Mouse (Mus musculus): ENCODE measurements around the gene Slc16a1. TPM values are rescaled to one million over a fixed set of nuclear protein-coding genes. Genes with fewer than 3 reads are reported as not detected.
"Not testable (repeated sequence)": the region's sequence is repeated elsewhere in the genome, so short reads cannot be mapped to it uniquely, and the experiment has no call there.

Gene Slc16a1
- polyA plus RNA-seq, 1 experiment from 2014 or later: 81.9 TPM

GRCm38 (mm10) chr3:104662007-104662406 is 23.5 kb downstream of the Slc16a1 start:
- DNase-seq (no peak), ATAC-seq (ENCODE audit: low read depth) (0 out of 2 replicates have a peak, but pooled peaks have one; percentile 25)
- peaks cover 55% of the 10 kb centered on the region for H3K4me1 ChIP-seq (replicated peaks)

GRCm38 (mm10) chr3:104662926-104663325 is 24.5 kb downstream of the Slc16a1 start:
- Histone ChIP-seq H3K9ac (no peak overlapping the region), H3K4me1 (replicated peaks) (peaks cover 62% of the 10 kb centered on the region), H3K4me2 (no peak overlapping the region), H3K27ac (no peak overlapping the region), H3K36me3 (peaks cover 22% of the 10 kb centered on the region), H3K4me3 (replicated peaks) (no peak overlapping the region), H3K27me3 (no peaks in the 10 kb centered on the region), H3K9me3 (replicated peaks) (no peaks in the 10 kb centered on the region)
- 80% methylated on average over 11 of the region's 11 CpGs for WGBS (ENCODE audit: insufficient replicate concordance)
- ATAC-seq (ENCODE audit: low read depth): no peak
- DNase-seq: no peak

More at GRCm38 (mm10) chr3:104662007-104662406, 23.5 kb downstream of the Slc16a1 start:
- Histone ChIP-seq H3K27ac (peak overlapping the region; percentile 65), H3K9me3 (replicated peaks) (no peaks in the 10 kb centered on the region), H3K9ac (0 out of 2 replicates have a peak overlapping the region, but pooled peaks have one; percentile 8), H3K27me3 (no peaks in the 10 kb centered on the region), H3K4me2 (no peak overlapping the region), H3K36me3 (peaks cover 30% of the 10 kb centered on the region), H3K4me3 (replicated peaks) (no peak overlapping the region)
- 61% methylated on average over 4 of the region's 4 CpGs for WGBS (ENCODE audit: insufficient replicate concordance)

GRCm38 (mm10) chr3:104666950-104667349 is 28.5 kb downstream of the Slc16a1 start:
- ATAC-seq (ENCODE audit: low read depth): no peak
- no peaks in the 10 kb centered on the region for H3K36me3 ChIP-seq
- H3K4me3 ChIP-seq (replicated peaks): no peak overlapping the region
- H3K9ac ChIP-seq: no peak overlapping the region
- H3K9me3 ChIP-seq (replicated peaks): no peaks in the 10 kb centered on the region
- H3K27ac ChIP-seq: no peak overlapping the region
- H3K4me2 ChIP-seq: no peak overlapping the region
- no peaks in the 10 kb centered on the region for H3K27me3 ChIP-seq
- peaks cover 64% of the 10 kb centered on the region for H3K4me1 ChIP-seq (replicated peaks)
- 71% methylated on average over 4 of the region's 4 CpGs for WGBS (ENCODE audit: insufficient replicate concordance)
- no peak for DNase-seq

- Histone ChIP-seq H3K27me3 (no peaks in the 10 kb centered on the region), H3K4me3 (replicated peaks) (no peak overlapping the region), H3K9ac (no peak overlapping the region), H3K4me1 (replicated peaks) (peaks cover 64% of the 10 kb centered on the region), H3K36me3 (no peaks in the 10 kb centered on the region), H3K4me2 (no peak overlapping the region), H3K27ac (peak overlapping the region; percentile 61), H3K9me3 (replicated peaks) (no peaks in the 10 kb centered on the region)
- DNase-seq (no peak), ATAC-seq (ENCODE audit: low read depth) (no peak)
- 55% methylated on average over 10 of the region's 10 CpGs for WGBS (ENCODE audit: insufficient replicate concordance)
Observed at GRCm38 (mm10) chr3:104667451-104667850, 29.0 kb downstream of the Slc16a1 start.

GRCm38 (mm10) chr3:104668989-104669388 is 30.5 kb downstream of the Slc16a1 start:
- DNase-seq (peak; percentile 18), ATAC-seq (ENCODE audit: low read depth) (no peak)
- WGBS (ENCODE audit: insufficient replicate concordance): 68% methylated on average over 5 of the region's 5 CpGs
- H3K9me3 ChIP-seq (replicated peaks): no peaks in the 10 kb centered on the region
- no peak overlapping the region for H3K4me3 ChIP-seq (replicated peaks)
- H3K27ac ChIP-seq: peak overlapping the region; percentile 61; the same call in 1 of the 2 replicates
- H3K27me3 ChIP-seq: no peaks in the 10 kb centered on the region
- no peak overlapping the region for H3K4me2 ChIP-seq
- no peaks in the 10 kb centered on the region for H3K36me3 ChIP-seq
- peaks cover 70% of the 10 kb centered on the region for H3K4me1 ChIP-seq (replicated peaks)
- 0 out of 2 replicates have a peak overlapping the region, but pooled peaks have one; percentile 4 for H3K9ac ChIP-seq

GRCm38 (mm10) chr3:104669856-104670182 is 31.4 kb downstream of the Slc16a1 start:
- Histone ChIP-seq H3K4me2 (peak overlapping the region; percentile 42), H3K36me3 (no peaks in the 10 kb centered on the region), H3K9ac (peak overlapping the region; percentile 69), H3K27ac (peak overlapping the region; percentile 98), H3K27me3 (no peaks in the 10 kb centered on the region), H3K9me3 (replicated peaks) (no peaks in the 10 kb centered on the region), H3K4me3 (replicated peaks) (no peak overlapping the region), H3K4me1 (replicated peaks) (peaks cover 78% of the 10 kb centered on the region)
- ATAC-seq (ENCODE audit: low read depth) (peak; percentile 8; the same call in 1 of the 2 replicates), DNase-seq (no peak)
- WGBS (ENCODE audit: insufficient replicate concordance): 61% methylated on average over 1 of the region's 1 CpGs

GRCm38 (mm10) chr3:104670183-104671020 is 31.9 kb downstream of the Slc16a1 start:
- H3K4me3 ChIP-seq (replicated peaks); H3K27me3 ChIP-seq; H3K9me3 ChIP-seq (replicated peaks); H3K36me3 ChIP-seq: not testable (repeated sequence)
- Histone ChIP-seq H3K4me2 (peak overlapping the region; percentile 42), H3K4me1 (replicated peaks) (peaks cover 84% of the 10 kb centered on the region), H3K27ac (peak overlapping the region; percentile 98), H3K9ac (peak overlapping the region; percentile 72)
- ATAC-seq (ENCODE audit: low read depth) (peak; percentile 68), DNase-seq (peak; percentile 55)
- 14% methylated on average over 1 of the region's 1 CpGs for WGBS (ENCODE audit: insufficient replicate concordance)

- Histone ChIP-seq H3K9me3 (replicated peaks) (no peaks in the 10 kb centered on the region), H3K9ac (peak overlapping the region; percentile 72), H3K4me1 (replicated peaks) (peaks cover 90% of the 10 kb centered on the region), H3K4me3 (replicated peaks) (peak overlapping the region; percentile 22), H3K27me3 (no peaks in the 10 kb centered on the region), H3K27ac (peak overlapping the region; percentile 98), H3K36me3 (no peaks in the 10 kb centered on the region), H3K4me2 (peak overlapping the region; percentile 62)
- WGBS (ENCODE audit: insufficient replicate concordance): 35% methylated on average over 6 of the region's 6 CpGs
- DNase-seq (peak; percentile 67), ATAC-seq (ENCODE audit: low read depth) (peak; percentile 82)
Observed at GRCm38 (mm10) chr3:104671543-104671942, 33.1 kb downstream of the Slc16a1 start.

- H3K4me3 ChIP-seq (replicated peaks): peak overlapping the region; percentile 22
- 34% methylated on average over 4 of the region's 4 CpGs for WGBS (ENCODE audit: insufficient replicate concordance)
- H3K4me2 ChIP-seq: peak overlapping the region; percentile 62
- ATAC-seq (ENCODE audit: low read depth) (no peak), DNase-seq (no peak)
- peak overlapping the region; percentile 72 for H3K9ac ChIP-seq
- H3K27me3 ChIP-seq: no peaks in the 10 kb centered on the region
- H3K4me1 ChIP-seq (replicated peaks): peaks cover 89% of the 10 kb centered on the region
- no peaks in the 10 kb centered on the region for H3K36me3 ChIP-seq
- no peaks in the 10 kb centered on the region for H3K9me3 ChIP-seq (replicated peaks)
- peak overlapping the region; percentile 98 for H3K27ac ChIP-seq
Observed at GRCm38 (mm10) chr3:104672041-104672440, 33.6 kb downstream of the Slc16a1 start.

- H3K9me3 ChIP-seq (replicated peaks): no peaks in the 10 kb centered on the region
- peaks cover 74% of the 10 kb centered on the region for H3K4me1 ChIP-seq (replicated peaks)
- peak; percentile 80 for ATAC-seq (ENCODE audit: low read depth)
- WGBS (ENCODE audit: insufficient replicate concordance): 39% methylated on average over 4 of the region's 4 CpGs
- H3K27ac ChIP-seq: peak overlapping the region; percentile 98
- no peaks in the 10 kb centered on the region for H3K27me3 ChIP-seq
- H3K4me3 ChIP-seq (replicated peaks): peak overlapping the region; percentile 27
- peak; percentile 70 for DNase-seq
- H3K4me2 ChIP-seq: peak overlapping the region; percentile 77
- H3K9ac ChIP-seq: peak overlapping the region; percentile 73
- no peaks in the 10 kb centered on the region for H3K36me3 ChIP-seq
Observed at GRCm38 (mm10) chr3:104673642-104674328, 35.3 kb downstream of the Slc16a1 start.
